ENCODE assay signal across 25 mouse cellular contexts in genomic region chr2:102431084-102431483, GRCm38 (mm10). TPM values are rescaled to one million over a fixed set of nuclear protein-coding genes. Genes with fewer than 3 reads are reported as not detected.
DNase-seq lines count a peak whose midpoint lies in the region; ATAC-seq and TF ChIP-seq lines count a peak whose summit lies in the region.
"Had no signal": no experiment of that assay in that cellular context is flagged by ENCODE, and none has a peak within 500 bp of the region (broad histone marks: within the 10 kb centered on the region; RNA-seq: fewer than 3 reads in every experiment).

No protein-coding gene starts in this region.

- no peaks in the 10 kb centered on the region for H3K9me3 ChIP-seq in lung, embryonic 14.5 days (ENCODE audit: low read depth, low read length)
- no peaks in the 10 kb centered on the region for H3K9me3 ChIP-seq in intestine, embryonic 16.5 days (ENCODE audit: control insufficient read depth, low read length)
- H3K9me3 ChIP-seq: forebrain, embryonic 10.5 days; forebrain, embryonic 13.5 days; G1E; heart, embryonic 10.5 days; heart, embryonic 13.5 days; hindbrain, embryonic 12.5 days had no signal

- no peaks in the 10 kb centered on the region for H3K4me1 ChIP-seq in lung, embryonic 14.5 days (ENCODE audit: insufficient read depth)
- no peaks in the 10 kb centered on the region for H3K4me1 ChIP-seq in intestine, embryonic 16.5 days (ENCODE audit: control insufficient read depth, insufficient read depth, low read length)
- H3K4me1 ChIP-seq: forebrain, embryonic 13.5 days; heart, embryonic 10.5 days; heart, embryonic 13.5 days; hindbrain, embryonic 12.5 days had no signal

- H3K27ac ChIP-seq in lung, embryonic 14.5 days (ENCODE audit: low read depth), result no peak overlapping the region
- no peak overlapping the region for H3K27ac ChIP-seq in intestine, embryonic 16.5 days (ENCODE audit: low read length)
- H3K27ac ChIP-seq: forebrain, embryonic 10.5 days; forebrain, embryonic 13.5 days; heart, adult 2 months; heart, embryonic 10.5 days; heart, embryonic 13.5 days; hindbrain, embryonic 12.5 days had no signal

- H3K27me3 ChIP-seq in lung, embryonic 14.5 days (ENCODE audit: insufficient read depth, low read length), result no peaks in the 10 kb centered on the region
- no peaks in the 10 kb centered on the region for H3K27me3 ChIP-seq in intestine, embryonic 16.5 days (replicated peaks; ENCODE audit: control insufficient read depth, insufficient read depth, low read length)
- H3K27me3 ChIP-seq: CH12.LX; forebrain, embryonic 13.5 days; heart, embryonic 13.5 days; hindbrain, embryonic 12.5 days had no signal

- WGBS in lung, embryonic 14.5 days, result 23% methylated on average over 4 of the region's 4 CpGs
- 49% methylated on average over 4 of the region's 4 CpGs for WGBS in intestine, embryonic 16.5 days

- H3K4me3 ChIP-seq in lung, embryonic 14.5 days (ENCODE audit: low read depth, low read length), result no peak overlapping the region
- no peak overlapping the region for H3K4me3 ChIP-seq in intestine, embryonic 16.5 days (ENCODE audit: low read length)
- H3K4me3 ChIP-seq: forebrain, embryonic 10.5 days; forebrain, embryonic 13.5 days; heart, adult 2 months; heart, embryonic 10.5 days; heart, embryonic 13.5 days; hindbrain, embryonic 12.5 days had no signal

- intact Hi-C loops in heart, postnatal 14 days (cut with DNase I), result no loop called here

- H3K36me3 ChIP-seq in lung, embryonic 14.5 days (ENCODE audit: insufficient read depth), result no peaks in the 10 kb centered on the region
- no peaks in the 10 kb centered on the region for H3K36me3 ChIP-seq in intestine, embryonic 16.5 days (ENCODE audit: control insufficient read depth, insufficient read depth, low read length)
- H3K36me3 ChIP-seq: forebrain, embryonic 10.5 days; G1E; heart, embryonic 10.5 days; heart, embryonic 13.5 days; hindbrain, embryonic 12.5 days had no signal

- DNase-seq in heart, adult 11 months, result peak; percentile 33
- DNase-seq in heart, postnatal 14 days, result no peak
- DNase-seq in lung, embryonic 14.5 days, result peak; percentile 51
- no peak for DNase-seq in lung, postnatal 14 days
- peak; percentile 27 for DNase-seq in lung, postnatal 10 days
- no peak for DNase-seq in lung, postnatal 25 days (ENCODE audit: low spot score)
- DNase-seq: adrenal gland, postnatal 10 days; adrenal gland, postnatal 36 days; B cell, adult 2 months; cerebellum, adult 18-20 months; cerebellum, adult 9-10 months; cerebellum, postnatal 14 days; gastrocnemius, postnatal 25 days; heart, adult 2 months had no signal

- no peak for TF ChIP-seq CTCF in lung, embryonic 14.5 days (IDR thresholded peaks at IDR 0.05; ENCODE audit: low read depth)

- H3K9ac ChIP-seq in lung, embryonic 14.5 days, result no peak overlapping the region
- H3K9ac ChIP-seq in intestine, embryonic 16.5 days (ENCODE audit: low read depth, low read length), result no peak overlapping the region
- H3K9ac ChIP-seq: forebrain, embryonic 13.5 days; heart, embryonic 13.5 days; hindbrain, embryonic 12.5 days had no signal

- no peak for ATAC-seq in lung, embryonic 14.5 days (ENCODE audit: insufficient read depth)
- ATAC-seq in intestine, embryonic 16.5 days, result no peak
- ATAC-seq: forebrain, embryonic 13.5 days; hindbrain, embryonic 16.5 days; Patski had no signal

- H3K4me2 ChIP-seq in lung, embryonic 14.5 days, result no peak overlapping the region
- no peak overlapping the region for H3K4me2 ChIP-seq in intestine, embryonic 16.5 days (ENCODE audit: low read depth, low read length)
- H3K4me2 ChIP-seq: forebrain, embryonic 13.5 days; heart, embryonic 13.5 days; hindbrain, embryonic 12.5 days had no signal

RNA-seq across cellular contexts. Expression of gene Fjx1, which starts 21.2 kb away (rescaled TPM):
- 1 to 10 TPM in 1 of 2 experiments, under 1 TPM in 1; 0.98 to 1.1 TPM for total RNA-seq in heart, postnatal 14 days (2021)
- 6.7 and 8.3 TPM in 2 replicates for polyA plus RNA-seq in lung, embryonic 14.5 days (2014; fragmentation: Nextera tagmentation; extraction: Ambion mirVana)
- polyA plus RNA-seq in intestine, embryonic 16.5 days (2015; fragmentation: Nextera tagmentation; extraction: Ambion mirVana), result 2.7 and 3.4 TPM in 2 replicates
- total RNA-seq: hematopoietic stem cell, adult 5-6 weeks had no signal
- polyA plus RNA-seq: G1E had no signal

RNA-seq across cellular contexts. Expression of gene Trim44, which starts 23.5 kb away (rescaled TPM):
- total RNA-seq in heart, postnatal 14 days (2021), result 10 to 100 TPM; 30.0 to 31.3 TPM
- 37.6 and 39.3 TPM in 2 replicates for polyA plus RNA-seq in lung, embryonic 14.5 days (2014; fragmentation: Nextera tagmentation; extraction: Ambion mirVana)
- 10.1 and 10.2 TPM in 2 replicates for polyA plus RNA-seq in intestine, embryonic 16.5 days (2015; fragmentation: Nextera tagmentation; extraction: Ambion mirVana)

Comparison
In these comparisons a context has a peak if more than half of its experiments do, and no peak if none do; other contexts are left out.
1. DNase-seq: peak in heart, adult 11 months (single experiment), lung, embryonic 14.5 days (single experiment) and lung, postnatal 10 days (single experiment); none in heart, postnatal 14 days (0 of 2), lung, postnatal 14 days (single experiment) and lung, postnatal 25 days (single experiment).